Mouse (Mus musculus) liver, embryonic 16.5 days (tissue): ENCODE measurements around the gene Itgb1bp1. TPM values are rescaled to one million over a fixed set of nuclear protein-coding genes. Genes with fewer than 3 reads are reported as not detected.

Experiments used
- ATAC-seq: fragments of 200-750 bp; cut with Nextera tagmentation; 2 replicates; pipeline ENCODE4 v1.8.0; 2017; ENCODE audit warnings: low read depth, mild to moderate bottlenecking, moderate number of reproducible peaks, moderate library complexity
- H3K27ac ChIP-seq: fragments of 300-500 bp; sonication (generic); 2 replicates; pipeline ENCODE4 v1.5.1; 2014; ENCODE audit warnings: mild to moderate bottlenecking, low read length
- H3K27me3 ChIP-seq: fragments of 300-500 bp; sonication (generic); 2 replicates; pipeline ENCODE4 v1.6.1; 2014; ENCODE audit warnings: low read depth, low read length, mixed read lengths; ENCODE audit not compliant: control insufficient read depth, insufficient read depth
- H3K36me3 ChIP-seq: fragments of 300-500 bp; sonication (generic); 2 replicates; pipeline ENCODE4 v1.6.1; 2014; ENCODE audit warnings: mild to moderate bottlenecking; ENCODE audit not compliant: control insufficient read depth, insufficient read depth
- H3K4me1 ChIP-seq: fragments of 300-500 bp; sonication (generic); 2 replicates; pipeline ENCODE4 v1.6.1; 2014; ENCODE audit warnings: low read depth, low read length, mixed read lengths; ENCODE audit not compliant: control insufficient read depth
- H3K4me2 ChIP-seq: fragments of 300-500 bp; sonication (generic); 2 replicates; pipeline ENCODE4 v1.6.1; 2014; ENCODE audit warnings: low read depth, low read length, mixed read lengths
- H3K4me3 ChIP-seq: fragments of 300-500 bp; sonication (generic); 2 replicates; pipeline ENCODE4 v1.5.1; 2014; ENCODE audit warnings: low read depth, mild to moderate bottlenecking, low read length
- H3K9ac ChIP-seq: fragments of 300-500 bp; sonication (generic); 2 replicates; pipeline ENCODE4 v1.6.1; 2014; ENCODE audit warnings: low read depth, low read length
- H3K9me3 ChIP-seq: fragments of 300-500 bp; sonication (generic); replicated peaks from 2 replicates; pipeline ENCODE4 v1.6.1; 2016; ENCODE audit warnings: low read length; ENCODE audit not compliant: control insufficient read depth
- WGBS: fragments of 180-500 bp; shearing (Covaris S2); extraction: QIAGEN DNeasy Blood & Tissue Kit; methylation state at CpG from one replicate; pipeline ENCODE4 v1.1.7; 2014; ENCODE audit not compliant: insufficient replicate concordance; 5-methylcytosine and 5-hydroxymethylcytosine counted together
- polyA plus RNA-seq: library from polyadenylated mRNA; unstranded; fragments of >200 nt; fragmentation: Nextera tagmentation; extraction: Ambion mirVana; gene quantifications from 2 replicates; pipeline ENCODE4 v1.2.1, GENCODE M21; 2015

Itgb1bp1 gene
- polyA plus RNA-seq, 1 experiment from 2014 or later = 19.3 TPM

DNA sequence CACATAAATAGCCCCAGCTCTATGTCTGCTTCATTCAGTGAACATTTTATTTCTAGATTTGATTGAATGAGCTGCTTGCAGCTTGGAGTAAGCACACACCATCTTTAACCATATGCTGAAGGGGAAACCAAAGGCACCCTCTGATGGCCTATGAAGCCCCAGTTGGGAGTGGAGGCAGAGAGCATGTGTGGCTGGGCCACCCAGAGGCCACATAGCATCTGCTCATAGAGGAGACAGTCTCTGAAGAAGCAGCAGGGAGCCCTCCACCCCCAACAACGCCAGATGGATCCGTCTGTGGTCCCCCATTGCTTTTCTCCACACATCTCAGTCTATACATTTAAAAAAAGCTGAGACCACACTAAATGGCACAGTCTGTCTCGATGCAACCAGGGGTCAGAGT is 44.1 kb downstream of the Itgb1bp1 start:
- 65% methylated on average over 3 of the region's 3 CpGs for WGBS
- Histone ChIP-seq H3K4me3 (no peak overlapping the region), H3K4me1 (no peaks in the 10 kb centered on the region), H3K9ac (no peak overlapping the region), H3K27ac (no peak overlapping the region), H3K9me3 (no peaks in the 10 kb centered on the region), H3K27me3 (no peaks in the 10 kb centered on the region), H3K36me3 (no peaks in the 10 kb centered on the region; the same call in 1 of the 2 replicates), H3K4me2 (no peak overlapping the region)
- no peak for ATAC-seq

DNA sequence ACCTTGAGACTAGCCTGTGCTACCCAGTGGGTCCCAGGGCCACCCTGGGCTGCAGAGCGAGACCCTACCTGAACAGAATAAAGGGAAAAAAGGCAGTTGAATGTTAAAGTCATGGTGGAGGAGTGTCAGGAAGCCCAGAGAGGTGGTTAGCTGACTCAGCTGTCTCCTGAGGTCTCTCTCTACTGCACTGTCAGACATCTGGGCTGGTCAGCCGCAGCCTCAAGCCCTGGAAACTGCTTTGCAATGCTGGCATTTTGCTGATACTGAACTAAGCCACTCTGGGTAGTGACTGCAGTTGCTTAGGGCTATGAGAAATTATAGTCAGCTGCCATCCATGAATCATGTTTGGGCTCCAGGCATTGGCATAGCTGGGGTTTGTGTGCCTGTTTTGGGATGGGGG is 51.5 kb downstream of the Itgb1bp1 start:
- H3K9me3 ChIP-seq = no peaks in the 10 kb centered on the region
- H3K4me3 ChIP-seq = no peak overlapping the region
- H3K4me2 ChIP-seq = no peak overlapping the region
- H3K4me1 ChIP-seq = no peaks in the 10 kb centered on the region; the same call in 1 of the 2 replicates
- no peaks in the 10 kb centered on the region for H3K27me3 ChIP-seq
- no peak for ATAC-seq
- WGBS = 37% methylated on average over 2 of the region's 2 CpGs
- no peak overlapping the region for H3K27ac ChIP-seq
- no peaks in the 10 kb centered on the region; the same call in 1 of the 2 replicates for H3K36me3 ChIP-seq
- H3K9ac ChIP-seq = no peak overlapping the region

DNA sequence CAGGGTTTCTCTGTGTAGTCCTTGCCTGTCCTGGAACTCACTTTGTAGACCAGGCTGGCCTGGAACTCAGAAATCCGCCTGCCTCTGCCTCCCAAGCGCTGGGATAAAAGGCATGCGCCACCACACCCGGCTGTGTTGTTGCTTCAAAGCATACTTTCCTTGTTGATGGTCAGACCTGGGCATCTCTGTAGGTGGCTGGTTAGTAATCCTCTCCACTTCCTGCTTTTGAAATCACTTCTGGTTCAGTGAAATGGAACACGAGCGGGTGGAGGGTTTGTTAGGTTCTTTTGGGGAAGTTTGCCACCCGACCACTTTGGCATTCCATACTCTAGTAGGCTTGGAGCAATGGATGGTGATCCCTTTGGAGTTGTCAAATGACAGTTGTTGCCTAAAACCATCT is 52.4 kb downstream of the Itgb1bp1 start:
- Histone ChIP-seq H3K27ac (no peak overlapping the region), H3K4me1 (peaks cover 6% of the 10 kb centered on the region), H3K4me2 (no peak overlapping the region), H3K36me3 (no peaks in the 10 kb centered on the region; the same call in 1 of the 2 replicates), H3K9ac (no peak overlapping the region), H3K27me3 (no peaks in the 10 kb centered on the region), H3K4me3 (no peak overlapping the region), H3K9me3 (no peaks in the 10 kb centered on the region)
- no peak for ATAC-seq
- WGBS = 62% methylated on average over 7 of the region's 7 CpGs

DNA sequence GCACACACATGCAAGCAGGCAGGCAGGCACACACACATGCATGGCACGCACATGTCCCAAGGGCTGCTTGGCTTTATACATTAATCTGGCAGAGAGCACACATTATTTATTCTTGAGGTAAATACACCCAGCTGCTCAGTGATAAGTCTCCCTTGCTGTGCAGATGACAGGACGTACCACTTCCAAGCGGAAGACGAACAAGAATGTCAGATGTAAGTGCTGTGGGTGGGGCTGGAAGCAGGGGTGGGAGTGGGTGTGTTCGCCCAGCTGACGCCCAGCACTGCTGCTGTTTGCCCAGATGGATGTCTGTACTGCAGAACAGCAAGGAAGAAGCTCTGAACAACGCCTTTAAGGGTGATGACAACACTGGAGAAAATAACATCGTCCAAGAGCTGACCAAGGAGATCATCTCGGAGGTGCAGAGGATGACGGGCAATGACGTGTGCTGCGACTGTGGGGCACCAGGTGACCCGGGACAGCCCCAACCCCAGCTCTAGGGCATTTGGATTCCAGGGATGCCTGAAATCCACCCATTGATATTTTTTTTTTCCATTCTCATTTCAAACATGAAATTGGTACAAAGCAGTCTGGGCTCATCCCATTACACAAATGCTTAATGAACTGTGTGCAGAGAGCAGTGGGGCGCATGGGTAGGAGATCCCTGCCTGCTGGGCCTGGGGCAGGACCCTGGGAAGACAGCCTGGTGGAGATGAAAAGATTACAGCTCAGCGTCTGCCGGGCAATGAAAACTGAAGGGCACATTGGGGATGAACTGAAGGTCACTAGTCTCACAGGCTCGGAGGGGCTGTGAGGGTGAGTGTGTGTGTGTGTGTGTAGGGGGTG is 56.8 kb downstream of the Itgb1bp1 start:
- Histone ChIP-seq H3K4me1 (peaks cover 23% of the 10 kb centered on the region), H3K9ac (no peak overlapping the region), H3K27me3 (no peaks in the 10 kb centered on the region), H3K4me3 (no peak overlapping the region), H3K9me3 (no peaks in the 10 kb centered on the region), H3K36me3 (no peaks in the 10 kb centered on the region), H3K4me2 (no peak overlapping the region), H3K27ac (no peak overlapping the region)
- peak; percentile 65 for ATAC-seq
- 45% methylated on average over 17 of the region's 17 CpGs for WGBS

DNA sequence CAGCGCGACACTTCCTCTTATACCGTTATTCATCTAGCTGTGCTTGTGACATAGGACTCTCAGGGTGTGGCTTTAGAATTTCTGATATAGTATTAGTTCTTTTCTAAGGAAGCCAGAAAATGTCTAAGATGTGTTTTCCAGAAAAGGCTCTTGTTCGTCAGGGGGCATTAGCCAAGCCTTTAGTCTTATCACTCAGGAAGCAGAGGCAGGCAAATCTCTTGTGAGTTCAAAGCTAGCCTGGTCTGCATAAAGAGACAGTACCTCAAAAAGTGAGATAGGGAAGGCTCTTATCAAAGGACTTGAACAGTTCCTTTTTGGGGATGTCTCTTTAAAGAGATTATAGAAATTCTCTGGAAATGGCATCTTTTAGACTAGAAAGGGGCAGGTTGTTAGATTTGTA is 57.4 kb downstream of the Itgb1bp1 start:
- Histone ChIP-seq H3K4me1 (peaks cover 23% of the 10 kb centered on the region), H3K36me3 (no peaks in the 10 kb centered on the region), H3K27ac (no peak overlapping the region), H3K4me2 (no peak overlapping the region), H3K9ac (no peak overlapping the region), H3K27me3 (no peaks in the 10 kb centered on the region), H3K4me3 (no peak overlapping the region), H3K9me3 (no peaks in the 10 kb centered on the region)
- ATAC-seq = no peak
- WGBS = 29% methylated on average over 4 of the region's 4 CpGs

DNA sequence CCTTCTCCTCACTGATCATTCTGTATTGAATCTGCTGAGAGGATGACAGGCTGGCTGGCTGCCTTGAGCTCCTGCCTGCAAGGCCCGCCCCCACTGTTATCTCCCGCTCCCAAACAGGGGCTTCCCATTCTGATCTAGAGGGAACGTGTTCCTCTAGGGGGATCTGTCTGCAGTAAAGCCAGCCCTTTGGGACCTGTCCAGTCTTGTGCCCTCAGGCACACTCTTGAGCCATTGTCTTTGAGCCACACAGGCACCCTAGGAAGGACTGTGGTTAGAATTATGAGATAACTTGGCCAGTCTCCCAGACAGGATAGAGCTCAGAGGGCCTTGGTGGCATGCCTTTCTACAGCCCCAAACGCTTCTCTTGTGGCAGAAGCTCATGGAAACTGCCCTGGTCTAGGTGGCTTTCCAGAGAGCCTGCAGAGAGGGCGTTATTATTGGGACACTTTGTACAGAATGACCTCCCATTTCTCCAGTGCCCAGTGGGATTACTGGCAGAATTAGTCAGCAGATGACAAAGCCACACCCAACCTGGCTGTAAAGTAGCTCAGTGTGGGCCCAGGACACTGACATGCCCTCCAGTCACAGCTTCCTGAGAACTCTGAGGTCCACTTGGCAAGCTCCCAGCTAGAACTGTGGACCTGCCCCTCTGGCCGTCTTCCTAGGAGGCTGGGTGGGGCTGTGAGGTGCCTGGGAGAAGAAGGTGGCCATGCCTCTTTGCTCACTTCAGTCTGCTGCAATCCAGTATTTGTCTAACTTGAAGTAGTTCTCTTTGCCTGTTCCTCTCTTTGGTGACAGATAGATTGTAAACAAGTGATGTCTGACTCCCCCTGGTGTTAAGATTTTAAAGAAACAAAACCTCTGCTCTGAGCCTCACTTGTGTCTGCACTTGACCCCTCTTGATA is 58.8 kb downstream of the Itgb1bp1 start:
- WGBS = 23% methylated on average over 6 of the region's 6 CpGs
- no peak overlapping the region; the same call in 1 of the 2 replicates for H3K9ac ChIP-seq
- H3K27ac ChIP-seq = 0 out of 2 replicates have a peak overlapping the region, but pooled peaks have one; percentile 31
- H3K9me3 ChIP-seq = no peaks in the 10 kb centered on the region
- no peaks in the 10 kb centered on the region for H3K36me3 ChIP-seq
- H3K4me3 ChIP-seq = no peak overlapping the region
- peak; percentile 54 for ATAC-seq
- H3K4me2 ChIP-seq = no peak overlapping the region
- no peaks in the 10 kb centered on the region for H3K27me3 ChIP-seq
- peaks cover 23% of the 10 kb centered on the region for H3K4me1 ChIP-seq

DNA sequence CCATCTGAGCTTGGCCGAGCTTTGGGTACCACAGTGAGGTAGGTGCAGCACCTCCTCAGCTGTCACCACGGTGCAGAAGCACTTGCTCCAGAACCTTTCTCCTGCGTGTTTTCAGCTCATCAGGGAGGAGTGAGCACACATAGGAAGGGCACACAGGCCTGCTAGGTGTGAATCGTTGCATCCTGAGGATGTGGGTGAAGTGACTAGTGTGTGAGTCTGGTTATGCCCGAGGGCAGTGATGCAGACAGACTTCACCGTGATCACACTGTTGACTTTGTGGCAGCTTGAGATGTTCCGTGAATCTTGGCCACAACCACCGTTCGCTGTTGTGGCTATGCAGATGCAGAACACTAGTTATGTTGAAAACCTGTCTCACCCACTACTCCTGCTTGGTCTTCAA is 59.8 kb downstream of the Itgb1bp1 start:
- H3K9ac ChIP-seq = no peak overlapping the region
- H3K4me2 ChIP-seq = no peak overlapping the region
- no peaks in the 10 kb centered on the region for H3K27me3 ChIP-seq
- WGBS = 67% methylated on average over 9 of the region's 9 CpGs
- H3K4me3 ChIP-seq = no peak overlapping the region
- no peak for ATAC-seq
- H3K36me3 ChIP-seq = no peaks in the 10 kb centered on the region
- no peak overlapping the region for H3K27ac ChIP-seq
- H3K4me1 ChIP-seq = peaks cover 23% of the 10 kb centered on the region
- no peaks in the 10 kb centered on the region for H3K9me3 ChIP-seq

DNA sequence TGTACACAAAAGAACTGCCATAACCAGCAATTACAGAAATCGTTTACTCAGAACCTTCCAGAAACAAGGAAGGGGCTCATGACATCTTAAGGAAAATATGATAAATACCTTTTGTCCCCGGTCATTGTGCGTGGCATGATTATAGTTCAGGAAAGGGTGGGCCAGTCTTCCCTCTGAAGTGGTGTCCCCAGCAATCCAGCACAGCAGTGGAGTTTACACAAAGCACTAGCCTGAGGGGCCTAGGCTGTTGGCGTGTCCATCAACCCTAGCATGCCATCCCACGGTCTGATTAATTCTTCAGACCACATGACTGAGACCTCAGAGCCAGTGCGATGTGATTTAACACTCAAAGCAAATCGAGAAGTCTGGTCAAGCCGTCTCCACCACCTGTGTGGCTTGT is 60.7 kb downstream of the Itgb1bp1 start:
- peaks cover 23% of the 10 kb centered on the region for H3K4me1 ChIP-seq
- 70% methylated on average over 8 of the region's 8 CpGs for WGBS
- H3K27me3 ChIP-seq = no peaks in the 10 kb centered on the region
- no peaks in the 10 kb centered on the region for H3K36me3 ChIP-seq
- H3K9me3 ChIP-seq = no peaks in the 10 kb centered on the region
- no peak overlapping the region for H3K4me3 ChIP-seq
- no peak overlapping the region for H3K27ac ChIP-seq
- no peak for ATAC-seq
- H3K9ac ChIP-seq = no peak overlapping the region
- H3K4me2 ChIP-seq = no peak overlapping the region

DNA sequence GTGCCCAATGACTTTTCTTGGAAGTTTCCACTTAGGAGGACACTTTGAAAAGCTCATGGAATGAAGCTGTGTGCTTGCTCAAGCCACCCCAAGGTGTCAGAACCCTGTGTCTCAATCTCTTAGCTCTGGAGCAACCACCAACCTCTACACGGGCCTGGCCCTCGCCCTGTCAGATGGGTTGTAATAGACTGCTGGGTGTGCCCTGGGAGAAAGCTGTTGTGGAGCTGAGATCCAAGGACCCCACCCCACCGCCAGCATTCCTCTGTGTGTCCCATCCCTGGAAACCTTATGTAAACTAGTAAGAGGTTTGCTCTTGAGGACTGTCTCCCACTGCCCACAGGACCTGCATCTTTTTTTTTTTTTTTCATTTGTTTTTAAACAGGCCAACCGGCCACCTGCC is 62.2 kb downstream of the Itgb1bp1 start:
- no peak for ATAC-seq
- 55% methylated on average over 4 of the region's 4 CpGs for WGBS
- H3K27me3 ChIP-seq = no peaks in the 10 kb centered on the region
- peaks cover 17% of the 10 kb centered on the region for H3K4me1 ChIP-seq
- H3K36me3 ChIP-seq = no peaks in the 10 kb centered on the region
- no peak overlapping the region for H3K4me3 ChIP-seq
- H3K9me3 ChIP-seq = no peaks in the 10 kb centered on the region
- no peak overlapping the region for H3K4me2 ChIP-seq
- H3K27ac ChIP-seq = no peak overlapping the region
- H3K9ac ChIP-seq = no peak overlapping the region
